Mouse (Mus musculus) forebrain, embryonic 11.5 days (tissue): ENCODE measurements around the gene Ddc. TPM values are rescaled to one million over a fixed set of nuclear protein-coding genes. Genes with fewer than 3 reads are reported as not detected.
A peak's percentile ranks its signal among the peaks of the same experiment; 100 is the strongest.

Experiments used
- ATAC-seq: fragments of 200-750 bp; cut with Nextera tagmentation; replicated peaks from 2 replicates; pipeline ENCODE4 v1.8.0; 2017; ENCODE audit warnings: moderate TSS enrichment; ENCODE audit not compliant: low FRiP score
- DNase-seq: peaks from one replicate; pipeline ENCODE4 v3.0.0-alpha.2; 2017; ENCODE audit warnings: low spot score
- H3K27ac ChIP-seq: fragments of 300-500 bp; sonication (generic); 2 replicates; pipeline ENCODE4 v1.5.1; 2014; ENCODE audit warnings: low read depth, low read length
- H3K27me3 ChIP-seq: fragments of 300-500 bp; sonication (generic); 2 replicates; pipeline ENCODE4 v1.6.1; 2014; ENCODE audit warnings: mild to moderate bottlenecking, low read length, mixed read lengths; ENCODE audit not compliant: control insufficient read depth, insufficient read depth
- H3K36me3 ChIP-seq: fragments of 300-500 bp; sonication (generic); 2 replicates; pipeline ENCODE4 v1.6.1; 2014; ENCODE audit warnings: mild to moderate bottlenecking, low read length, moderate library complexity, mixed read lengths; ENCODE audit not compliant: control insufficient read depth, insufficient read depth
- H3K4me1 ChIP-seq: fragments of 300-500 bp; sonication (generic); replicated peaks from 2 replicates; pipeline ENCODE4 v1.6.1; 2014; ENCODE audit warnings: low read length, mixed read lengths; ENCODE audit not compliant: control insufficient read depth, insufficient read depth
- H3K4me2 ChIP-seq: fragments of 300-500 bp; sonication (generic); 2 replicates; pipeline ENCODE4 v1.6.1; 2014; ENCODE audit warnings: low read depth, mild to moderate bottlenecking, low read length, moderate library complexity, mixed read lengths; ENCODE audit not compliant: severe bottlenecking
- H3K4me3 ChIP-seq: fragments of 300-500 bp; sonication (generic); 2 replicates; pipeline ENCODE4 v1.5.1; 2014; ENCODE audit warnings: low read depth, low read length
- H3K9ac ChIP-seq: fragments of 300-500 bp; sonication (generic); 2 replicates; pipeline ENCODE4 v1.6.1; 2014; ENCODE audit warnings: low read length
- H3K9me3 ChIP-seq: fragments of 300-500 bp; sonication (generic); 2 replicates; pipeline ENCODE4 v1.6.1; 2016; ENCODE audit warnings: low read length, mixed read lengths; ENCODE audit not compliant: control insufficient read depth
- WGBS: fragments of 180-500 bp; shearing (Covaris S2); extraction: QIAGEN DNeasy Blood & Tissue Kit; methylation state at CpG from one replicate; pipeline ENCODE4 v1.1.7; 2014; 5-methylcytosine and 5-hydroxymethylcytosine counted together
- polyA plus RNA-seq: library from polyadenylated mRNA; unstranded; fragments of >200 nt; fragmentation: Nextera tagmentation; extraction: Ambion mirVana; gene quantifications from 2 replicates; pipeline ENCODE4 v1.2.1, GENCODE M21; 2014

The Ddc gene
- polyA plus RNA-seq, 1 experiment from 2014 or later, result 6.8 TPM

- H3K27me3 ChIP-seq, result no peaks in the 10 kb centered on the region
- 6% methylated on average over 14 of the region's 14 CpGs for WGBS
- peak; percentile 94 for ATAC-seq
Measured at GRCm38 (mm10) chr11:11867971-11868481, 29.9 kb downstream of the Ddc start.

DNA sequence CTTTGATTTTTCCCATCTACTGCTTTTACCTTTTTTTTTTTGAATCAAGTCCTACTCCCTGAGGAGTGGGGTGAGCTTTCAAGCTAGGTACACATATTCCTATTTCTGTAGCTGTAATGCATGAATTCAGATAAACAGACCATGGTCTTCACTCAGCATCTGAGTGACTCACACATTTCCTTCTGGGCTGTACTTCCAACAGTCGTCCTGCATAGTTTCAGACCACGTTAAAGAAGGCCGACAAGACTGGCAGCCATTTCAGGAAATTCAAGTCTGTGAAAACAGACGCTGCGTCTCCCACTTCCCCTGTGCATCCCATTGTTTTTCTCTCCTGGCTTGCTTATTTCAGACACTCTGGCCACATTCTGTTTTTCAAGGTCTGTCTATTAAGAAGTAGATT is 31.2 kb downstream of the Ddc start:
- peaks cover 9% of the 10 kb centered on the region; the same call in 1 of the 2 replicates for H3K4me1 ChIP-seq
- ATAC-seq (no peak), DNase-seq (no peak)
- WGBS, result 89% methylated on average over 5 of the region's 5 CpGs
- H3K9me3 ChIP-seq, result no peaks in the 10 kb centered on the region
- no peaks in the 10 kb centered on the region for H3K36me3 ChIP-seq
- no peak overlapping the region for H3K4me2 ChIP-seq
- H3K9ac ChIP-seq, result no peak overlapping the region
- H3K27me3 ChIP-seq, result no peaks in the 10 kb centered on the region
- no peak overlapping the region for H3K27ac ChIP-seq
- H3K4me3 ChIP-seq, result no peak overlapping the region

More at GRCm38 (mm10) chr11:11867971-11868481, 29.9 kb downstream of the Ddc start:
- Histone ChIP-seq H3K27ac (peak overlapping the region; percentile 91), H3K4me2 (peak overlapping the region; percentile 28; the same call in 1 of the 2 replicates), H3K4me1 (peaks cover 14% of the 10 kb centered on the region; the same call in 1 of the 2 replicates), H3K36me3 (no peaks in the 10 kb centered on the region), H3K9ac (peak overlapping the region; percentile 49), H3K4me3 (peak overlapping the region; percentile 8; the same call in 1 of the 2 replicates), H3K9me3 (no peaks in the 10 kb centered on the region)
- DNase-seq, result peak; percentile 91

DNA sequence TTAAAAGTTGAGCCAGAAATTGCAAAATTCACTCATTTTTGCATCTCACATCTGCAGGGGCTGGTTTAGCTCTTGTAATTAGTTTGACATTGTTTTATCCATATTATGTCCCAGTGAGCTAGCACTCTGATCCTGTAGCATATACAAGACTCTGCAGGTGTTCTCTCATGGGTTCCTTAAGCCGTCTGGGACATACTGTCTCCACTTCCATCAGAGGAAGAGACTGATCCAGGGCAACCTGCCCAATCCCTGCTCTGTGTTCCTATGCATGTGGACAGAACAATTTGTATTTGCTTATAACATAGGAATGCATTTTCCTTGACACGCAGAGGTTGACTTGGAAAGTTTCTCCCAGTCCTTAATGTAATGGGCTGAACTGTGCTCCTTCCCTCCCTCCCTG is 32.8 kb downstream of the Ddc start:
- peaks cover 3% of the 10 kb centered on the region; the same call in 1 of the 2 replicates for H3K4me1 ChIP-seq
- WGBS, result 66% methylated on average over 2 of the region's 2 CpGs
- no peaks in the 10 kb centered on the region for H3K36me3 ChIP-seq

GRCm38 (mm10) chr11:11864446-11865101 is 33.4 kb downstream of the Ddc start:
- no peak overlapping the region for H3K4me2 ChIP-seq
- no peaks in the 10 kb centered on the region for H3K9me3 ChIP-seq
- 76% methylated on average over 8 of the region's 8 CpGs for WGBS
- H3K4me3 ChIP-seq, result no peak overlapping the region
- no peak overlapping the region for H3K9ac ChIP-seq
- H3K36me3 ChIP-seq, result no peaks in the 10 kb centered on the region
- H3K27ac ChIP-seq, result no peak overlapping the region
- H3K27me3 ChIP-seq, result no peaks in the 10 kb centered on the region
- peaks cover 3% of the 10 kb centered on the region; the same call in 1 of the 2 replicates for H3K4me1 ChIP-seq
- ATAC-seq (no peak), DNase-seq (no peak)

More for the DNA sequence above, 32.8 kb downstream of the Ddc start:
- H3K9me3 ChIP-seq, result no peaks in the 10 kb centered on the region
- ATAC-seq (no peak), DNase-seq (no peak)
- H3K27me3 ChIP-seq, result no peaks in the 10 kb centered on the region
- no peak overlapping the region for H3K9ac ChIP-seq
- no peak overlapping the region for H3K27ac ChIP-seq
- H3K4me2 ChIP-seq, result no peak overlapping the region
- no peak overlapping the region for H3K4me3 ChIP-seq

DNA sequence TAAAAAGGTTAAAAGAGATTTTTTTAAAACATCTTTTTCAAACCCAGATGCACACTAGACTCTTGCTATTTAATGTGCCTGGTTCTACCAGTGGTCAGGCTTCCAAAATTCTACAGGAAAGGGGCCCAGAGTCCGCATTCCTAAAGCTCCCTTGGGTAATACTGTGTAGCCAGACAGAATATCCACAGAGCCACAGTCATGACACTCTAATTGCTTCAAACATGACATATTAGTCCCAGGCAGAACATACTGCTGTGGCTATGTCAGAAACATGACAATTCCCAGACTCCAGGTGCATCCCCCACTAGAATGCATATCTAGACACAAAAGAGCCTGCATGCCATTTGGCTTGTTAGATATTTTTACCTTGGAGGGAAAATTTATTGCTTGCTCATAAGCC is 35.4 kb downstream of the Ddc start:
- H3K27ac ChIP-seq, result no peak overlapping the region
- WGBS, result 83% methylated on average over 1 of the region's 1 CpGs

GRCm38 (mm10) chr11:11856959-11857358 is 41.0 kb downstream of the Ddc start:
- Histone ChIP-seq H3K4me2 (no peak overlapping the region), H3K4me1 (peaks cover 13% of the 10 kb centered on the region), H3K9me3 (peaks cover 4% of the 10 kb centered on the region), H3K4me3 (no peak overlapping the region), H3K9ac (no peak overlapping the region), H3K27me3 (no peaks in the 10 kb centered on the region), H3K36me3 (no peaks in the 10 kb centered on the region), H3K27ac (no peak overlapping the region)
- no peak for ATAC-seq
- WGBS, result 85% methylated on average over 3 of the region's 3 CpGs
- no peak for DNase-seq

More for the DNA sequence above, 35.4 kb downstream of the Ddc start:
- ATAC-seq (no peak), DNase-seq (no peak)
- H3K4me1 ChIP-seq, result no peaks in the 10 kb centered on the region
- no peak overlapping the region for H3K4me2 ChIP-seq
- H3K4me3 ChIP-seq, result no peak overlapping the region
- H3K36me3 ChIP-seq, result no peaks in the 10 kb centered on the region
- no peak overlapping the region for H3K9ac ChIP-seq
- no peaks in the 10 kb centered on the region for H3K27me3 ChIP-seq
- no peaks in the 10 kb centered on the region for H3K9me3 ChIP-seq

DNA sequence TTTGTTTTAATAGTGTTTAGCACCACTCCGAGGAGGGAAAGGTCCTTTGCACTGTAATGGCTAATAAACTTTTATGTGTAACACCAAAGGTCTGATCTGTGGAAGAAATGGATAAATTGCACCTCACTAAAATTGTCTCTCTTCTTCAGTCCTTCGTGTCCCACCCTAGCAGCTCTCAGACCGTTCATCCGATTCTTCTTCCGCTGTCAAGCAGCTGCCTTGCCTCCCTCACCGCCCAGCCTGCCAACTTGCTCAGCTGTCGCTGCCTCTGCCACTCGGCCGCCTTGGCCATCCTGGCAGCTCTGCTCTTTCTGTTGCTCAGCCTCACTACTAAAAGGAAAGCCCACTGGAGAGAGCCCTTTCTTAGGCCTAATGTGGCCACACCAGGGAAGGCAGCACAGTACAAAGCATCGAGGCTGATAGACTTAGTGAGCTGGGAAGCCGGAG is 42.2 kb downstream of the Ddc start:
- DNase-seq (no peak), ATAC-seq (no peak; the same call in 1 of the 2 replicates)
- Histone ChIP-seq H3K9me3 (peaks cover 4% of the 10 kb centered on the region), H3K4me1 (peaks cover 13% of the 10 kb centered on the region), H3K36me3 (no peaks in the 10 kb centered on the region), H3K27me3 (no peaks in the 10 kb centered on the region), H3K9ac (0 out of 2 replicates have a peak overlapping the region, but pooled peaks have one; percentile 5), H3K27ac (peak overlapping the region; percentile 48; the same call in 1 of the 2 replicates), H3K4me2 (no peak overlapping the region), H3K4me3 (no peak overlapping the region)
- WGBS, result 39% methylated on average over 11 of the region's 11 CpGs

DNA sequence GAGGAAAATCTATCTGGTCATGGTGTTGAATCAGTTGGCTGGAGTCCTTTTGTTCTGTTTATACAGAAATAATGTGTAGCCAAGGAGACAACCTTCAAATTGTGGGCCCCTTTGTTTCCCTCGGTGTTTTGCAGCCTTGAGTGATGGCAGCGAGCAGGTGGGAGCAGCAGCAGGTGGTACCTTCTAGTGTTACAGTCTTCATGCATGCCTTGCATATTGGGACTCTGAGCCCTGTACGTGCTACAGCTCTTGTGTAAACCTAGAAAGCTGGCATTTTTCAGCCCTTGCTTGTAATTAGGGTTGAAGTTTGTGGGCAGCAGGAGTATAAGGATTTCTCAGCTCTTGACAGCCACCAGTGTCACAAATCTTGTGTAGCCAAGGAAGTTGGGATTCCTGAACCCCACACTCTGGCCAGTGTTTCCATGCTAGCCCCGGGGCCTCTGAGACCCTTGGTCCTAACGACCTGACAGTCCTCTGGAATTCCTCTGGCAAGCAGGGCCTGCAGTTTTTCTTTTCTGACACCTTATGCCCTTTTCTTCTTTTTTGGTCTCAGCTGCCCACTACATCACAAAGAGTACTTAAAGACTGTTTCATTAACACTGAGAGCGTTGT is 42.8 kb downstream of the Ddc start:
- Histone ChIP-seq H3K9ac (0 out of 2 replicates have a peak overlapping the region, but pooled peaks have one; percentile 27), H3K36me3 (no peaks in the 10 kb centered on the region), H3K27me3 (no peaks in the 10 kb centered on the region), H3K27ac (no peak overlapping the region), H3K4me2 (no peak overlapping the region), H3K9me3 (peaks cover 4% of the 10 kb centered on the region), H3K4me1 (peaks cover 13% of the 10 kb centered on the region), H3K4me3 (no peak overlapping the region)
- ATAC-seq, result peak; percentile 64
- DNase-seq, result no peak
- WGBS, result 34% methylated on average over 6 of the region's 6 CpGs
